Mouse (Mus musculus) kidney, postnatal 0 days (tissue): Measurements from ENCODE around the gene Tmem161a. TPM values are rescaled to one million over a fixed set of nuclear protein-coding genes. Genes with fewer than 3 reads are reported as not detected.

ENCODE experiments used
- ATAC-seq: fragments of 200-750 bp; cut with Nextera tagmentation; replicated peaks from 2 replicates; pipeline ENCODE4 v1.8.0; 2017; ENCODE audit warnings: low read depth, moderate number of reproducible peaks, moderate TSS enrichment, moderate library complexity; ENCODE audit not compliant: low FRiP score
- DNase-seq: peaks from one replicate; pipeline ENCODE4 v3.0.0-alpha.2; 2016; ENCODE audit warnings: low spot score
- H3K27ac ChIP-seq: fragments of 300-500 bp; sonication (generic); 2 replicates; pipeline ENCODE4 v1.5.1; 2014; ENCODE audit warnings: mild to moderate bottlenecking
- H3K27me3 ChIP-seq: fragments of 300-500 bp; sonication (generic); 2 replicates; pipeline ENCODE4 v1.6.1; 2014; ENCODE audit warnings: low read length, mixed read lengths; ENCODE audit not compliant: insufficient read depth
- H3K36me3 ChIP-seq: fragments of 300-500 bp; sonication (generic); 2 replicates; pipeline ENCODE4 v1.6.1; 2014; ENCODE audit warnings: low read length, mixed read lengths; ENCODE audit not compliant: insufficient read depth
- H3K4me1 ChIP-seq: fragments of 300-500 bp; sonication (generic); replicated peaks from 2 replicates; pipeline ENCODE4 v1.6.1; 2014; ENCODE audit warnings: antibody characterized with exemption, low read length, mixed read lengths; ENCODE audit not compliant: insufficient read depth
- H3K4me2 ChIP-seq: fragments of 300-500 bp; sonication (generic); 2 replicates; pipeline ENCODE4 v1.6.1; 2014; ENCODE audit warnings: mild to moderate bottlenecking, low read length, moderate library complexity, mixed read lengths
- H3K4me3 ChIP-seq: fragments of 300-500 bp; sonication (generic); replicated peaks from 2 replicates; pipeline ENCODE4 v1.5.1; 2014; ENCODE audit warnings: low read depth, low read length
- H3K9ac ChIP-seq: fragments of 300-500 bp; sonication (generic); 2 replicates; pipeline ENCODE4 v1.6.1; 2014; ENCODE audit warnings: low read depth, low read length
- H3K9me3 ChIP-seq: fragments of 300-500 bp; sonication (generic); replicated peaks from 2 replicates; pipeline ENCODE4 v1.6.1; 2016; ENCODE audit warnings: low read length, inconsistent platforms, mixed read lengths
- CTCF ChIP-seq: IDR thresholded peaks from 2 replicates; pipeline ENCODE4 v1.5.1; 2016; ENCODE audit warnings: antibody characterized with exemption, low read depth, mild to moderate bottlenecking, moderate library complexity
- WGBS: fragments of 180-500 bp; shearing (Covaris S2); extraction: QIAGEN DNeasy Blood & Tissue Kit; methylation state at CpG from one replicate; pipeline ENCODE4 v1.1.7; 2014; 5-methylcytosine and 5-hydroxymethylcytosine counted together
- polyA plus RNA-seq: library from polyadenylated mRNA; unstranded; fragments of >200 nt; fragmentation: Nextera tagmentation; extraction: Ambion mirVana; gene quantifications from 2 replicates; pipeline ENCODE4 v1.2.1, GENCODE M21; 2015

The Tmem161a gene
- polyA plus RNA-seq, 1 experiment from 2014 or later, result 52.3 TPM

- Histone ChIP-seq H3K36me3 (peaks cover 12% of the 10 kb centered on the region; the same call in 1 of the 2 replicates), H3K27ac (no peak overlapping the region), H3K4me3 (no peak overlapping the region), H3K4me1 (no peaks in the 10 kb centered on the region), H3K9ac (no peak overlapping the region), H3K27me3 (no peaks in the 10 kb centered on the region), H3K9me3 (no peaks in the 10 kb centered on the region), H3K4me2 (no peak overlapping the region)
- peak; percentile 41; the same call in 1 of the 2 replicates for ATAC-seq
- 46% methylated on average over 6 of the region's 6 CpGs for WGBS
- peak; percentile 44 for DNase-seq
- TF ChIP-seq CTCF, result peak; percentile 70
Observed at GRCm38 (mm10) chr8:70223341-70223740, 51.2 kb downstream of the Tmem161a start.

- H3K36me3 ChIP-seq, result peaks cover 23% of the 10 kb centered on the region
- no peaks in the 10 kb centered on the region for H3K4me1 ChIP-seq
- 79% methylated on average over 4 of the region's 4 CpGs for WGBS
- DNase-seq (no peak), ATAC-seq (no peak)
- no peak overlapping the region for H3K4me3 ChIP-seq
- no peak overlapping the region for H3K27ac ChIP-seq
- no peaks in the 10 kb centered on the region for H3K27me3 ChIP-seq
- no peak overlapping the region for H3K4me2 ChIP-seq
- TF ChIP-seq CTCF, result no peak
- no peaks in the 10 kb centered on the region for H3K9me3 ChIP-seq
- H3K9ac ChIP-seq, result no peak overlapping the region
Observed at GRCm38 (mm10) chr8:70227997-70228396, 55.8 kb downstream of the Tmem161a start.

DNA sequence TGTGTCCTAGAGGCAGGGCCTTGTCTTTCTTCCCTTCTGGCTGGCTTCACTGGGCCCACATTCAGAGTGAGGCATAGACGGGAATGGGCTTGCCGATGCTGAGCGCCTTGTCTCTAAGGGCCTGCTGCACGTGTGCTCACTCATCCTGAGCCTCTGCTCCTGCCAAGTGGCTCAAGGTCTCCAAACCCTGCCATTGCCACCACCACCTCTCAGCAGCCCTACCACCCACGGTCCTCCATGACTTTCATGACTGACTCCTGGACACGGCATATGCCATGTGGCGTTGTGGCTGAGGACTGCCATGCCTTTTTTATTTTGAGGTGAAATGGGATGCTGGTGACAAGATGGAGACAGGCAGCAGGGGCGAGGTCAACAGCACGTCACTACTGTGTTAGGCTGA, 58.7 kb downstream of the Tmem161a start:
- Histone ChIP-seq H3K36me3 (peaks cover 11% of the 10 kb centered on the region; the same call in 1 of the 2 replicates), H3K9me3 (no peaks in the 10 kb centered on the region), H3K4me1 (no peaks in the 10 kb centered on the region; the same call in 1 of the 2 replicates), H3K27me3 (no peaks in the 10 kb centered on the region), H3K4me2 (no peak overlapping the region), H3K27ac (no peak overlapping the region), H3K9ac (no peak overlapping the region), H3K4me3 (no peak overlapping the region)
- no peak for TF ChIP-seq CTCF
- ATAC-seq (no peak), DNase-seq (no peak)
- WGBS, result 90% methylated on average over 9 of the region's 9 CpGs

Other genes with a start within 250 kb of the Tmem161a start
- 41.7 and 49.5 TPM in 2 replicates for gene Gatad2a, start 176.0 kb upstream of the Tmem161a start, polyA plus RNA-seq
- 33.8 and 36.8 TPM in 2 replicates for gene Mau2, start 129.6 kb upstream of the Tmem161a start, polyA plus RNA-seq
- 33.2 and 34.4 TPM in 2 replicates for gene Sugp1, start 129.5 kb upstream of the Tmem161a start, polyA plus RNA-seq
- gene Tm6sf2, start 99.4 kb upstream of the Tmem161a start, polyA plus RNA-seq, result 0.71 and 1.1 TPM in 2 replicates
- not detected in 2 replicates for gene Hapln4, start 88.9 kb upstream of the Tmem161a start, polyA plus RNA-seq
- 0.03 TPM in 2 replicates for gene Ncan, start 51.5 kb upstream of the Tmem161a start, polyA plus RNA-seq
- gene Nr2c2ap, start 41.0 kb upstream of the Tmem161a start, polyA plus RNA-seq, result 30.1 and 34.1 TPM in 2 replicates
- gene Rfxank, start 33.2 kb upstream of the Tmem161a start, polyA plus RNA-seq, result 13.4 and 13.7 TPM in 2 replicates
- 48.3 and 49.3 TPM in 2 replicates for gene Borcs8, start 32.9 kb upstream of the Tmem161a start, polyA plus RNA-seq
- 0.28 and 0.37 TPM in 2 replicates for gene Mef2b, start 32.6 kb upstream of the Tmem161a start, polyA plus RNA-seq
- 5.6 TPM in 2 replicates for gene Slc25a42, start 39.9 kb downstream of the Tmem161a start, polyA plus RNA-seq
- gene Sugp2, start 61.9 kb downstream of the Tmem161a start, polyA plus RNA-seq, result 14.0 and 17.1 TPM in 2 replicates
- 14.1 and 16.7 TPM in 2 replicates for gene Armc6, start 62.1 kb downstream of the Tmem161a start, polyA plus RNA-seq
- gene Homer3, start 110.5 kb downstream of the Tmem161a start, polyA plus RNA-seq, result 48.9 and 50.0 TPM in 2 replicates
- gene Ddx49, start 130.1 kb downstream of the Tmem161a start, polyA plus RNA-seq, result 41.0 and 43.0 TPM in 2 replicates
- 309 and 334 TPM in 2 replicates for gene Cope, start 130.2 kb downstream of the Tmem161a start, polyA plus RNA-seq
- gene Cers1, start 143.4 kb downstream of the Tmem161a start, polyA plus RNA-seq, result 1.9 and 2.1 TPM in 2 replicates
- 3.8 and 4.0 TPM in 2 replicates for gene Gdf1, start 157.5 kb downstream of the Tmem161a start, polyA plus RNA-seq
- gene Upf1, start 180.9 kb downstream of the Tmem161a start, polyA plus RNA-seq, result 11.6 and 12.5 TPM in 2 replicates
- 0.24 and 0.28 TPM in 2 replicates for gene Comp, start 201.2 kb downstream of the Tmem161a start, polyA plus RNA-seq